Mouse (Mus musculus) liver, embryonic 14.5 days (tissue): Measurements from ENCODE around the gene Mga.

ENCODE experiments used
- CTCF ChIP-seq: IDR thresholded peaks from 2 replicates; pipeline ENCODE4 v1.5.1; 2016; ENCODE audit warnings: antibody characterized with exemption, low read depth, control low read depth
- EP300 ChIP-seq: IDR thresholded peaks from 2 replicates; pipeline ENCODE4 v1.6.1; 2016; ENCODE audit warnings: antibody characterized with exemption, low read depth

DNA sequence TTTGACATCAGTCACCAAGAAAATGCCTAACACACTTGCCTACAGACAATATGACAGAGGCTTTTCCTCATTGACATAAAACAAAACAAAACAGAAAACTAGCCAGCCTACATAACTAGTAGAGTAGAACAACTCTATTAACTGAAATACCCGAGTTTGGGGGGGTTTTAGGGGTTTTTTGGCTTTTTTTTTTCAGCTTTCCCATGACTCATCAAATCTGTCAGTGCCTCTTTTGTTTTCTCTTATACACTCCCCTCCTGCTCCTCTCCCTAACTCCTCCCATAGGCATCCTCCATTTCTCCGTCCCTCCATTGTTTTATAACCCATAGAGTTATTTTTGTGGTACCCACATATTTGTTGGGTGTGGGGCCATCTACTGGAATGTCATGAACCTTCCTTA lies 96.5 kb downstream of the Mga start:
- TF ChIP-seq CTCF, result no peak
- TF ChIP-seq EP300, result no peak
